Comparison of ENCODE assay signal across 7 mouse cellular contexts in genomic region chr11:114198317-114199032, GRCm38 (mm10).
DNase-seq lines count a peak whose midpoint lies in the region; ATAC-seq and TF ChIP-seq lines count a peak whose summit lies in the region.

No protein-coding gene starts in this region.

- H3K4me1 ChIP-seq in intestine, embryonic 14.5 days (replicated peaks; ENCODE audit: control insufficient read depth, insufficient read depth, low read length), result peaks cover 20% of the 10 kb centered on the region
- peaks cover 7% of the 10 kb centered on the region; the same call in 1 of the 2 replicates for H3K4me1 ChIP-seq in stomach, embryonic 16.5 days (ENCODE audit: control insufficient read depth, insufficient read depth, low read length)

- peak overlapping the region; percentile 42 for H3K4me2 ChIP-seq in intestine, embryonic 14.5 days (ENCODE audit: low read length)
- H3K4me2 ChIP-seq in stomach, embryonic 16.5 days (ENCODE audit: low read depth, low read length), result peak overlapping the region; percentile 35; the same call in 1 of the 2 replicates

- WGBS in intestine, embryonic 14.5 days, result 18% methylated on average over 15 of the region's 15 CpGs
- WGBS in stomach, embryonic 16.5 days, result 28% methylated on average over 15 of the region's 15 CpGs

- DNase-seq in brain, embryonic 14.5 days (ENCODE audit: low read depth), result peak; percentile 95
- DNase-seq in embryo, embryonic 10.5 days (ENCODE audit: low spot score), result peak; percentile 70
- DNase-seq in gastrocnemius, postnatal 4 days (ENCODE audit: low spot score in 2 of 2), result peak; percentile 95
- DNase-seq in intestine, embryonic 14.5 days (ENCODE audit: low spot score), result peak; percentile 94
- DNase-seq in left cerebral cortex, adult 18-20 months (ENCODE audit: low spot score in 2 of 2), result peak; percentile 88 to 93
- peak; percentile 94 for DNase-seq in lung, postnatal 36 days

- no peaks in the 10 kb centered on the region for H3K27me3 ChIP-seq in intestine, embryonic 14.5 days (replicated peaks; ENCODE audit: control insufficient read depth, insufficient read depth, low read length)
- no peaks in the 10 kb centered on the region for H3K27me3 ChIP-seq in stomach, embryonic 16.5 days (ENCODE audit: control insufficient read depth, insufficient read depth, low read length)

- TF ChIP-seq CTCF in brain, embryonic 14.5 days (IDR thresholded peaks at IDR 0.05; ENCODE audit: borderline replicate concordance, extremely low read depth, insufficient read depth, insufficient read length), result no peak

- no peaks in the 10 kb centered on the region for H3K36me3 ChIP-seq in intestine, embryonic 14.5 days (ENCODE audit: control insufficient read depth, insufficient read depth, low read length)
- no peaks in the 10 kb centered on the region for H3K36me3 ChIP-seq in stomach, embryonic 16.5 days (ENCODE audit: control insufficient read depth, insufficient read depth, low read length)

- no peak for TF ChIP-seq POLR2A in brain, embryonic 14.5 days (IDR thresholded peaks at IDR 0.05; ENCODE audit: borderline replicate concordance, extremely low read depth, insufficient read depth, insufficient read length, poor library complexity, severe bottlenecking)

- H3K4me3 ChIP-seq in intestine, embryonic 14.5 days (ENCODE audit: low read depth, low read length), result no peak overlapping the region
- no peak overlapping the region for H3K4me3 ChIP-seq in stomach, embryonic 16.5 days (replicated peaks; ENCODE audit: low read length)

- H3K9me3 ChIP-seq in intestine, embryonic 14.5 days (ENCODE audit: control insufficient read depth, low read length), result no peaks in the 10 kb centered on the region
- H3K9me3 ChIP-seq in stomach, embryonic 16.5 days (replicated peaks; ENCODE audit: control insufficient read depth, low read length), result no peaks in the 10 kb centered on the region

- no peak overlapping the region for H3K9ac ChIP-seq in intestine, embryonic 14.5 days (ENCODE audit: low read length)
- peak overlapping the region; percentile 30 for H3K9ac ChIP-seq in stomach, embryonic 16.5 days (ENCODE audit: low read length)

- peak; percentile 92 for ATAC-seq in intestine, embryonic 14.5 days (replicated peaks; ENCODE audit: low FRiP score, low TSS enrichment, low read depth)
- ATAC-seq in stomach, embryonic 16.5 days (ENCODE audit: insufficient read depth, low FRiP score), result peak; percentile 95

- peak overlapping the region; percentile 82 for H3K27ac ChIP-seq in intestine, embryonic 14.5 days (ENCODE audit: low read depth)
- peak overlapping the region; percentile 86 for H3K27ac ChIP-seq in stomach, embryonic 16.5 days (ENCODE audit: low read length)
